Mouse (Mus musculus) gastrocnemius, postnatal 25 days (tissue): ENCODE measurements at regions not wholly inside any gene's neighbourhood (a gene's known extent, or its start where the extent isn't known, plus 50 kb on each side); places are given as distances from the start of the nearest gene placed in this dataset.

Experiments
- DNase-seq: peaks from one replicate; pipeline ENCODE4 v3.0.0; 2022

DNA sequence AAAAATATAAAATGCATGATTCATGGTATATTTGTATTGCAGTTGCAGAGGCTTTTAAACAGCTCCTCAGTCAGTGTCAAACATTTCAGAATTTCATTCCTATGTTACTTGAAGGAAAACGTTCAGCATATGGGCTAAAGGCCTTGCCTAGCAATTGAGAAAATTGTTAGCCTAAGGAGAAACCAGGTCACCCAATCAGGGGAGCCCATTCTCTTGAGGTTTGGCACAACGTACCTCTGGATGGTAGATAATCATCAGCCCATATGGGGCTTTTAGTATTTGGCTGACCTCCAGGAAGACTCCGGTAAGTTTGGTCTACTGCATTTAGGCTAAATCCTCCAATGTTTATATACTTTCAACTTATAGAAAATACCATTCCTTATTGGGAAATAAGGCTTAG, 168.7 kb upstream of the Pdcd1 start:
- DNase-seq: no peak

DNA sequence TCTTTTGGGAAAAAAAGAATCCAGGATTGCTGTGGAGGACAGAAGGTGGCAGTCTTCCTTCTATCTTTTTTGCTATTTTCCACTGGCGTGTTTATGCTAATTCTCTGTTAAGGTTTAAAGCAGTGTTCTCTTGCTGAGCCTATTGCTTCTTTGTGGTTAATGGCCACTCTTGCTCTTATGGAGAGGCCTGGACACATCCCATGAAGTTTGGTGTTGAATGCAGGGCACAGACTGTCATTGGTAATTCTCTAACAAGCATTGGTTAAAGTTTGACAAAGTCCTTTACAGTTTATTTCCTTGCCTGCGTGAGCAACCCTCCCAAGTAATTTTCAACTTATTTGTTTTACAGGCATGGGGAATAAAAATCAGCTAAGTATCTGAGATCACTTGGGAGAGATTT, 165.1 kb upstream of the Pdcd1 start:
- DNase-seq: no peak

DNA sequence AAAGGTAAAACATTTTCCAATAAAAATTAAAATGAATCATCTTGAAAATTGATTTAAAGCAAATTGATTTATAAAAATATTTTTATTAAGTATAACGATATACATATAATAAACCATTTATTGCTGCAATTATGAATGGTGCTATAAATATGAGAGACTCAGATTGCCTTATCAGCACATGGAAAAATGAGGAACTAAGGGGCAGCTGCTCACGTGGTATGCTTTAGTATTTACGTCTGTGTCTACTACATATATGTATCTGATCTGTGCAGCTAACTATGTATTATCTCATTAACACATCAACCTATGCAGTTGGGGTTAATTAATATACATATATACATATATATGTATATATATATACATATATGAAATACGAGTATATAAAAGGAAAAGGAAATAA, 156.6 kb upstream of the Pdcd1 start:
- no peak for DNase-seq

DNA sequence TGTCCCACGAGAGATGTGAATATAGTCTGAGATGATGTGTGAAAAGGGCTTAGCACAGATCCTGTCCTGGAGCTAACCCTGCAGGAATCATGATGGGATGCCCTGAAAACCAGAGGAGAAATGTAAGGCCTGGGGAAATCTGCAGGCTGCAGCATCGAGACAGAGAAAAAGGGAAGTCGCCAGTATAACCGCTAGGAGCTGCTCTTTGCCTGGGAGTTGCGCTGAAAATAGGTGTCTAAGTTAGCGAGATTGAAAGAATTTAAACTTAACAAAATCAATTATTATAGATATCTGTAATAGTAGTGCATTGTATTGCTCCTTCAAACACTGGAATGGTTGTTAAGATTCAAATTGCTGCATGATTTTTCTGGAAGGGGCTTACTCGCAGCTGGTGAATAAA, 155.5 kb upstream of the Pdcd1 start:
- DNase-seq: no peak

DNA sequence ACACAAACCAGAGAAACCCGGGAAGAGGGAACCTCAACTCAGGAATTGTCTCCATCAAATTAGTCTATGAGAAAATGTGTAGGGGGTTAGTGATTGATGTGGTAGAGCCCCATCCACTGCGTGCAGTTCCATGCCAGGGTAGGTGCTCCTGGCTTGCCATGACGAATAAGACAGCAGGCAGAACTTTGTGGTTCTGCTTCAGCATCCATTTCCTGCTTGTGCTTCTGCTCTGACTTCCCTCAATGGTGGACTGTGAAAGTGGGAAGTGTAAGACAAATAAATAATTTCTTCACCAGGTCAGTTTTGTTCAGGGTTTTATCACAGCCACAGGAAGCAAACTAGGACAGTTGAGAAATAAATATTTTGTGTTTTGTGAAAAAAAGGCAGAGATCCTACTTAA, 150.9 kb upstream of the Pdcd1 start:
- no peak for DNase-seq

DNA sequence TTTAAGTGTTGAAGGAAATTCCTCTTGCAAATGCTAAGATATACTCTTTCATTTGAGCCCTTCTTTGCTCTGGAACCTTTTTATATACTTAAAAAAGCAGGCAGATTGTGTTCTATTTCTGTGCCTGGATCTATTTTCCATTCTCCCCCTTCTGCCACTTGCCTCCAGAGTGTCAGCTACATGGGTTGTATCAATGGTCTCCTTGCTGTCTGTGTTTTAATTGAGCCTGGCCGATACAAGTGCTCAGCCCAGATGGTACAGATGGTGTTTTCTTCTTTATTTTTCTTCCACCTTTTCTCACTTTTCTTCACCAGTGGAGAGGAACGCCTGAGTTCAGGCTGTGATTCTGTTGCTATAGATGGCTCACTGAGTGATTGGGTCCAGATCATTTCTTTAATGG, 131.5 kb upstream of the Pdcd1 start:
- no peak for DNase-seq

DNA sequence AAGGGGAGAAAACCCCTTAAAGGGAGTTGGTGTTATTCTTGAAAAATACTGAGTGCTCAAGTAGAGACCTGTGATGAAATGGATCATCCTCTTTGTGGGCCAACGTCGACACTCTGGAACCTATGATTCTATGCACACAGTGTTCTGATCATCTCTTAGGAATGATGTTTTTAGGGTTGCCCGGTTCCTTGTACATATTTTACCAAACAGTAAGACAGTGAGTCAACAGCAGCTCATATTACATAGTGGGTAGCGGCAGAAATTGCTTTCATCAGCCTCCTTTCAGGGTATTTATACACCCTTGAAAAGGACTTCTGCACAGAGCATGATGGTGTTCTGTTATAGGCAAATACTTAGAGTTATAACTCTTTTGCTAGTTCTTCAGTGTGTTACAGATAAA, 97.6 kb upstream of the Pdcd1 start:
- DNase-seq: no peak

DNA sequence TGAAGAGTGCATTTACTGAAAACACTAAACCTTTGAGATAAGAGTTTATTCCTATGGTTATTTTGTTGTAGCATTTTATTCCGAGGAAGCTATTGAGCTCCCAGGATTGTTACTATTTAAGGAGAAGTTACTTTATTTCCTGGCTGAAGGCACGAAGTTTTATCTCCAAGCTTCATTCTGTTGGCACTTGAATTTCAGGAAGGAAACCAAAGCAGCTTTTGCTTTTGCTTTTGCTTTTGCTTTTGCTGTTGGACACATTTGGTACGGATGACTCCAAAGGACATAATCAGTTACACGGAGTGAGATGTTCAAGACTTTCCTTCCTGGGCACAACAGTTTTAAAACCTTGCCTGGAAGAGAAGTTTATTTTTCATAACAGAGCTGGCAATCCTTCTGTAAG, 94.7 kb upstream of the Pdcd1 start:
- DNase-seq: no peak

DNA sequence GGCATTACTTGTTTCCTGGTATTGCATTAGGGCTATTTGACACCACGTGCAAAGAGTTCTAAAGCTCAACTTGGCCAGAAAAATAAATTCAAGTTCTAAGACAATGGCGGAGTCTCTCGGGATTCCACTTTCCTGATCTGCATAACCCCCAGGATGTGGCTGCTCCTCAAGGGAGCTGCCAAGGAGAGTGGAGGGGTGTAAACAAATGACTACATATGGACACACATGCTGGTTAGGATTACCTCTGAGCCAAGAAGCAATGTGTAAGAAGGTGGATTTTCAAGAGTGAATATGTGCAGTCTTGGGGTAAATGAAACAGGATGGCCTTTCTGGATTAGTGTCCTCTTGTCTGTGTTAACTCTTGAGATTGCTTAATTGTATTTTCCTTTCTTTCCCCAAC, 88.2 kb upstream of the Pdcd1 start:
- no peak for DNase-seq

DNA sequence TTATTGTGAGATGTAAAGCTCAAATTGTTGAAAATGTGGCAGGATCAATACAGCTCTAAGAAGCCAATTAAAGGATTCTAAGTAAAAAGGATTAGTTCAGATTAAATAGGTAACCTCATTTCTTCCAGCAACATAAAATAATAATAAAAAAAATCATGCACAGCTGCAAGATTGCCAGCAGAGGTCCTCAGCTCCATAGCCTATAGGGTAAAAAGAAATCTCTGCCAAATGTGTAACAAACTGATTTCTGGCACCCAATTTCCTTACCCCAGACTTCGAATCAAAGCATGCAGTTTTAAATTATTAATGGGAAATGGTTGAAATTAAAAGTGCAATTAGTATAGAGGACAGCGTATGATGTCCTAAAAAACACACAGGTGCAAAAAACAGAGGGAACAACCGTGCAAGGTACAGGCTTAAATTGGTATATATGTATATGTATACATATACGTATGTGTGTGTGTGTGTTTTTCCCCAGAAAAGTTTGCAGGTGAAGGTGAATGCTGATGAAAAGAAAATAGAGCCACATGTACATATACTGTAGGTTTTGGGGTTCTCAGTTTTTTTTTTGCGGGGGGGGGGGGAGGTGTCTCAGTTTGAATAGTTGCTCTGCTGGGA, 87.2 kb upstream of the Pdcd1 start:
- DNase-seq: no peak

DNA sequence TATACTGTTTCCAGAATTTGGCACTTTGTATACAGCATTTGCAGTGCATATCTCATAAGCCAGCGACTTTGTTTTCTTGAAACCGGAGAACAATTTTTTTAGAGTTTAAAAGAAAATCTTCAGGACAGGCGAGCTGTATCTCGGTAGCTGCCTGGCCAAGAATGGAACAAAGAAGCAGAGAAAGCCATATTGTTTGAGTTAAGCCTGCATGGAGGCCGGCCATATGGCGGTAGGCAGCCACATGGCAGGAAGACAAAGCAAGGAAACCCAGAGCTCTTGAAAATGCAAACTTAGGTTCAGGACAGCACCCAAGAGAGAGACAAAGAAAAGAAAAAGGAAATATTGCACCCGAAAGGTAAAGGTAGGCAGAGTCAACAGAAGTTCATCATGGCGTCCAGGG, 84.4 kb upstream of the Pdcd1 start:
- no peak for DNase-seq
